Mouse (Mus musculus) hindbrain, embryonic 11.5 days (tissue): ENCODE measurements around the gene Foxd2. TPM values are rescaled to one million over a fixed set of nuclear protein-coding genes. Genes with fewer than 3 reads are reported as not detected.

Experiments used
- ATAC-seq: fragments of 200-750 bp; cut with Nextera tagmentation; 2 replicates; pipeline ENCODE4 v1.8.0; 2017; ENCODE audit warnings: mild to moderate bottlenecking, moderate TSS enrichment, moderate library complexity; ENCODE audit not compliant: low FRiP score
- DNase-seq: peaks from one replicate; pipeline ENCODE4 v3.0.0-alpha.2; 2015; ENCODE audit warnings: low spot score
- H3K27ac ChIP-seq: fragments of 300-500 bp; sonication (generic); 2 replicates; pipeline ENCODE4 v1.5.1; 2014; ENCODE audit warnings: mild to moderate bottlenecking, low read depth, low read length
- H3K27me3 ChIP-seq: fragments of 300-500 bp; sonication (generic); 2 replicates; pipeline ENCODE4 v1.6.1; 2014; ENCODE audit warnings: mild to moderate bottlenecking, low read length, moderate library complexity, mixed read lengths; ENCODE audit not compliant: control insufficient read depth, insufficient read depth
- H3K36me3 ChIP-seq: fragments of 300-500 bp; sonication (generic); 2 replicates; pipeline ENCODE4 v1.6.1; 2014; ENCODE audit warnings: mild to moderate bottlenecking, low read length, moderate library complexity, mixed read lengths; ENCODE audit not compliant: control insufficient read depth, insufficient read depth
- H3K4me1 ChIP-seq: fragments of 300-500 bp; sonication (generic); replicated peaks from 2 replicates; pipeline ENCODE4 v1.6.1; 2014; ENCODE audit warnings: low read length, mixed read lengths; ENCODE audit not compliant: control insufficient read depth, insufficient read depth
- H3K4me2 ChIP-seq: fragments of 300-500 bp; sonication (generic); replicated peaks from 2 replicates; pipeline ENCODE4 v1.6.1; 2014; ENCODE audit warnings: mild to moderate bottlenecking, low read depth, low read length
- H3K4me3 ChIP-seq: fragments of 300-500 bp; sonication (generic); 2 replicates; pipeline ENCODE4 v1.5.1; 2014; ENCODE audit warnings: low read depth, low read length
- H3K9ac ChIP-seq: fragments of 300-500 bp; sonication (generic); 2 replicates; pipeline ENCODE4 v1.6.1; 2014; ENCODE audit warnings: low read depth, low read length
- H3K9me3 ChIP-seq: fragments of 300-500 bp; sonication (generic); 2 replicates; pipeline ENCODE4 v1.6.1; 2016; ENCODE audit warnings: low read length; ENCODE audit not compliant: control insufficient read depth
- WGBS: fragments of 180-500 bp; shearing (Covaris S2); extraction: QIAGEN DNeasy Blood & Tissue Kit; methylation state at CpG from one replicate; pipeline ENCODE4 v1.1.7; 2014; 5-methylcytosine and 5-hydroxymethylcytosine counted together
- polyA plus RNA-seq: library from polyadenylated mRNA; unstranded; fragments of >200 nt; fragmentation: Nextera tagmentation; extraction: Ambion mirVana; gene quantifications from 2 replicates; pipeline ENCODE4 v1.2.1, GENCODE M21; 2014

The Foxd2 gene
- polyA plus RNA-seq, 1 experiment from 2014 or later: 0.93 TPM

DNA sequence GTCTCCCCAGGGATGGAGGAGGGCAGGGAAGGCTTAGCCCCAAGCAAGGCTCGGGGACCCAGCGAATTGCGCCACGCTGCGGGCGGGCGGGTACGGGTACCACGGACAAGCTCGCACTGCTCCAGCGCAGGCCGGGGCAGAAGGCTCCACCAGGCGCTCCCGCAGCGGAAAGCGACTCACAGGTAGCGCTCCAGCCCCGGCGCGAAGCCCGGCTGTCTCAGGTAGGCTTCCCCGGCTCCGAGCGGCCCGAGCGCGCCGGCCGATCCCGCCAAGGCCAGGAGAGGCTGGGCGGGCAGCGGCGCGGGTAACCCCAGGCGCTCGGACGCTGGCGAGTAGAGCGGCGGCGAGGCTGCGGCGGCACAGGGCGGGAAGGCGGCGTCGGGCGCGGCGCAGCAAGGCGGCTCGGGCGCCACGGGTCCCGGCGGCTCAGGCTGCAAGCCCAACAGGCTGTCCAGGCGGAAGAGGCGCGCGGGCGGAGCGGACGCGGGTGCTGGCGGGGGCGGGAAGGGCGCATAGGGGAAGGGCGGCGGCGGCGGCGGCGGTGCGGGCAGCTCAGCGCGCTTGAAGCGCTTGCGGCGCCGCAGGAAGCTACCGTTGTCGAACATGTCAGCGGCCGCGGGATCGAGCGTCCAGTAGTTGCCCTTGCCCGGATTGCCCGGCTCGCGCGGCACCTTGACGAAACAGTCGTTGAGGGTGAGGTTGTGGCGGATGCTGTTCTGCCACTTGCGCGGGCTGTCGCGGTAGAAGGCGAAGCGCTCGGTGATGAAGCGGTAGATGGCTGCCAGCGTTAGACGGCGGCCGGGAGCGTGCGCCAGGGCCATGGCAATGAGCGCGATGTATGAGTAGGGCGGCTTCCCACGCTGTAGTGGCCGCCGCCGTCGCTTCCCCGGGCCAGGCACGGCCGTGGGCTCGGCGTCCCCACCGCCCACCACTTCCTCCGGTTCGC lies 16.6 kb upstream of the Foxd2 start:
- H3K27me3 ChIP-seq: peaks cover 67% of the 10 kb centered on the region
- peak overlapping the region; percentile 35 for H3K4me3 ChIP-seq
- 0 out of 2 replicates have a peak, but pooled peaks cover 2% of the 10 kb centered on the region for H3K4me1 ChIP-seq
- no peak overlapping the region for H3K27ac ChIP-seq
- H3K9me3 ChIP-seq: no peaks in the 10 kb centered on the region
- ATAC-seq (peak; percentile 53), DNase-seq (peak; percentile 63)
- H3K36me3 ChIP-seq: no peaks in the 10 kb centered on the region
- H3K4me2 ChIP-seq: peak overlapping the region; percentile 59
- under 1% methylated on average over 99 of the region's 125 CpGs for WGBS
- no peak overlapping the region for H3K9ac ChIP-seq

DNA sequence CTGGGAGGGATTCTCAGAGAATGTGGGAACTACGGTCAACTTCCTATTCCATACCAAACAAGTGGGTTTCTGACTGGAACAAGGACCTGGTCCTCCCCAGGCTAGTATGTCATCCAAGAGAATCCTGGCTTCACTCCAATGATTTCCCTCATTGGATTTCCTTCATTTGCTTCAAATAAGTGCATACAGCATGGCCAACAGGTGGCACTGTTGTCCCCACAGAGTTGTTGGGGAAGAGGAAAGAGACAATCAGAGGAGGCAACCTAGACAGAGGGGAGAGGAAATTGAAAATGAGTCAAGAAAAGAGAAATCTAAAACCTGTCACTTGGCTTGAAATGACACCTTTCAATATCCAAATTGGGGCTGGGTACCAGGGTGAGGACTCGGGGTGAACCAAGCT lies 8.4 kb upstream of the Foxd2 start:
- Histone ChIP-seq H3K4me1 (no peaks in the 10 kb centered on the region; the same call in 1 of the 2 replicates), H3K27me3 (peaks cover 57% of the 10 kb centered on the region), H3K9me3 (no peaks in the 10 kb centered on the region), H3K4me2 (no peak overlapping the region), H3K4me3 (no peak overlapping the region), H3K36me3 (no peaks in the 10 kb centered on the region), H3K27ac (no peak overlapping the region), H3K9ac (no peak overlapping the region)
- DNase-seq (peak; percentile 64), ATAC-seq (no peak)
- WGBS: 51% methylated on average over 2 of the region's 2 CpGs

DNA sequence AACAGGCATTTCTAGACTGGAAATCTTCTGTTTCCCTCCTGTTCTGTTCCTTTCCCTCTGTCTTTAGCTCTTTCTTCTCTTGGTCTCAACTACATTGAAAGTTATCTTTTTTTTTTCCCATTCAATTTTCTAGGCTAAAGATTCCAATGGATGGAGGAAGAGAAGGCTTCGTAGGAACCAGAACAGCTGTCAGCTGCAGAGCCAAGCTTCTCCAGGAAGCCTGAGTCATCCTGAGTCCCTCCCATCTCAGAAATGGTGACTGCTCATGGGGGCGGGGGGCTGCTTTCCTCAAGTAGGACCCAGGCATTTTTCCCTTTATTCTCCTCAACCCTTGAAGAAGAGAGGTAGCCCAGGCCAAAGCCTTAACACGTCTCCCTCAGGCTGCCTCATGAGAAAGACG lies 7.4 kb upstream of the Foxd2 start:
- Histone ChIP-seq H3K27ac (no peak overlapping the region), H3K27me3 (peaks cover 60% of the 10 kb centered on the region), H3K9me3 (no peaks in the 10 kb centered on the region), H3K4me1 (no peaks in the 10 kb centered on the region; the same call in 1 of the 2 replicates), H3K4me2 (no peak overlapping the region), H3K9ac (no peak overlapping the region), H3K36me3 (no peaks in the 10 kb centered on the region), H3K4me3 (no peak overlapping the region)
- WGBS: 42% methylated on average over 4 of the region's 4 CpGs
- ATAC-seq (no peak), DNase-seq (no peak)

DNA sequence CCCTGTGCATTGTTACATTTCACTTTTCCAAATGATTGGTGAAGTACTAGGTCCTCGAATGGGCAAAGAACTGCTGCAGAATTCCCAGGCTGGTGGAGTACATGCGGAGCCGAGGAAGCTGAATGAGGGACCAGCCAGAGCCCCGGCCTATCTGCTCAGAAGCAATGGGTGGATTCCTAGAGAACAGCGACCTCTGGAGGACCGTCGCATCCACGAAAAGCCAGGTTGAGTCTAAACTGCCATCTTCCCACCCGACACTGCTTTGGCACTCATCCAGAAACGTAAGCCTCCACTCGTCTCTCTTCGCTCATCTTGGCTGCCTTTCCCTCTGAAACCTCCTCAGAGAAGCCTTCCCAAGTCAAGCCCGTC lies 4.9 kb upstream of the Foxd2 start:
- Histone ChIP-seq H3K4me1 (peaks cover 2% of the 10 kb centered on the region), H3K27ac (no peak overlapping the region), H3K36me3 (no peaks in the 10 kb centered on the region), H3K9me3 (no peaks in the 10 kb centered on the region), H3K27me3 (peaks cover 83% of the 10 kb centered on the region), H3K9ac (no peak overlapping the region), H3K4me3 (no peak overlapping the region), H3K4me2 (no peak overlapping the region)
- peak; percentile 86 for DNase-seq
- peak; percentile 31 for ATAC-seq
- 5% methylated on average over 13 of the region's 13 CpGs for WGBS

DNA sequence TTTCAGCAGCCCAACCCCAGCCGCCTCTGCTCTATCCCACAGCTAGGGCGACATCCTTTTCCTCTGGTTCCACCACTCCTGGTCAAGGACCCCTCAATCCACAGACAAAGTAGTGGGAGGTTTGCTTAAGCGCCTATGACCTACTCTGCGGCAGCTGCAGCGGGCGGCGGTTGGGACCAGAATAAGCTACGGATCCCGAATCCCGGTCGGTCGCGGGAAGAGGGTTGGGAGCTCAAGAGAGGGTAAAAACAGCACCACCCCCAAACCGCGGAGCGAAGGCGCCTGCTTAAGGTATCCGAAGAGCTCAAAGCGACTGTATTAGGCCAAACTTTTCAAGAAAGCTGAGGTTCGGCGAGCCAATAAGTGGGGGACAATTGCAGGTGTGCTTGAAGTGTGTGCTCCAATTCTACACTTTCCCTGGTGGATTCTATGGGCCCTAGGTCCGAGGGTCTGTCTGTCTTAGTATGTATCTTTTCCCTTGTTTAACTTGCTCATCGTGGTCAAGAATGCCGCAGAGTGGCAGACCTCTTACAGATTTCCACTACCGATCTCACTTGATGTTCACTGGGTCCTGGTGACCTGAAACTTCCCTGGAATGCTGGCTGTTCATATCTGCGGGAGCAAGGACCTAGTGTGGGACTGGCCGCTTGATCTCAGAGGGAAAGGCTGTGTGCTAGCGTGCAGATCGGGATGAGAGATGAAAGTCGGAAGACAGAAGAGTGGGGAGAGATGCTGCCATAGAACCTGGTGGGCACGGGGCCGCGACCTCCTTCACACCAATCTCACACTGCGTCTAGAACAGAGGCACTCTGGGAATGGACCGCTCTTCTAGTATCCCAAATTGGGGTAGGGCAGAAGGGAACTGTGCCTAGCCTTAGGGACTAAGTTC lies 4.3 kb upstream of the Foxd2 start:
- ATAC-seq (no peak), DNase-seq (peak; percentile 59)
- WGBS: 3% methylated on average over 35 of the region's 35 CpGs
- no peaks in the 10 kb centered on the region for H3K9me3 ChIP-seq
- H3K4me2 ChIP-seq: no peak overlapping the region
- peaks cover 88% of the 10 kb centered on the region for H3K27me3 ChIP-seq
- H3K4me1 ChIP-seq: peaks cover 5% of the 10 kb centered on the region
- no peak overlapping the region for H3K4me3 ChIP-seq
- no peaks in the 10 kb centered on the region for H3K36me3 ChIP-seq
- no peak overlapping the region for H3K27ac ChIP-seq
- no peak overlapping the region for H3K9ac ChIP-seq

DNA sequence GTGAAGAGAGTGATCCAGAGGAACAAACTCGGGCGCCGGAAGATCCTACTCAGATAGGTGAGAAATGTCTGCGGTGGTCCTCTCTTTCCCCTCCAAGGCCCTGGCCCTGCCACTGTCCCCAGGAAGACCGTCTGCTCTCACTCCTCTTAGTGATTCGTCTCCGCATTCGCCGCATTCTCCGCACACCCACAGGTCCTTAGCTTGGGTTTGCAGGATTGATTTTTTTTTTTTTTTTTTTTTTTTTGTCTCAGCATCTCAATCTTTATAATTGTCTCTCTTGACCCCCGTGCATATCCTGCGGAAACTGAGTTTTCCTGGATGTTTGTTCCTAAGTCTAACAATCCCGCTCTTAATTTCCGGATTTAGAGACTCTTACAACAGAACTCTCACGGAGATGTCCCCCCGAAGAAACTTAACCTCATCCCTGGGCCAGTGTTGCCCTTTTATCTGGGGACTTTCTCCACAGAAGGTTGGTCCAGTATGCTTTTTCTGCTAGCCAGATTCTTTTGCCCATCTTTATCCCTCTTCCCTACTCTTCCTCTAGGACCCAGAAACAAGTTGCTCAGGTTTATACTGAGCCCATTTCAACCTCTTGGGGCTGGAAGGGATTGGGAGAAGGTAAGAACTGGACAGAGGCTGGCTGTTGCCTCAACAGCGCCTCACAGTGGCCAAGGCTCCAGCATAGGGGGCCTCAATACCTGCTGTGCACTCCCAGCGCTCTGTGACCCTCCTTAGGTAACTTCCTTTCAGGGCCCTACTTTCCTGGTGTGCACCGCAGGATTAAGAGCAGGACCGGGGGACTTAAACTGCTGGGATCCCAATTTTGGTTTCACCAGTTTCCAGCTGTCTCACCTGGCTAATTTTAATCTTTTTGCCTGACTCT lies 1.2 kb upstream of the Foxd2 start:
- H3K27ac ChIP-seq: no peak overlapping the region
- no peaks in the 10 kb centered on the region for H3K36me3 ChIP-seq
- peak; percentile 76 for DNase-seq
- H3K9ac ChIP-seq: no peak overlapping the region
- WGBS: 1% methylated on average over 20 of the region's 20 CpGs
- ATAC-seq: no peak
- no peaks in the 10 kb centered on the region for H3K9me3 ChIP-seq
- peaks cover 5% of the 10 kb centered on the region for H3K4me1 ChIP-seq
- peak overlapping the region; percentile 74 for H3K4me2 ChIP-seq
- peaks cover 92% of the 10 kb centered on the region for H3K27me3 ChIP-seq
- H3K4me3 ChIP-seq: peak overlapping the region; percentile 42

DNA sequence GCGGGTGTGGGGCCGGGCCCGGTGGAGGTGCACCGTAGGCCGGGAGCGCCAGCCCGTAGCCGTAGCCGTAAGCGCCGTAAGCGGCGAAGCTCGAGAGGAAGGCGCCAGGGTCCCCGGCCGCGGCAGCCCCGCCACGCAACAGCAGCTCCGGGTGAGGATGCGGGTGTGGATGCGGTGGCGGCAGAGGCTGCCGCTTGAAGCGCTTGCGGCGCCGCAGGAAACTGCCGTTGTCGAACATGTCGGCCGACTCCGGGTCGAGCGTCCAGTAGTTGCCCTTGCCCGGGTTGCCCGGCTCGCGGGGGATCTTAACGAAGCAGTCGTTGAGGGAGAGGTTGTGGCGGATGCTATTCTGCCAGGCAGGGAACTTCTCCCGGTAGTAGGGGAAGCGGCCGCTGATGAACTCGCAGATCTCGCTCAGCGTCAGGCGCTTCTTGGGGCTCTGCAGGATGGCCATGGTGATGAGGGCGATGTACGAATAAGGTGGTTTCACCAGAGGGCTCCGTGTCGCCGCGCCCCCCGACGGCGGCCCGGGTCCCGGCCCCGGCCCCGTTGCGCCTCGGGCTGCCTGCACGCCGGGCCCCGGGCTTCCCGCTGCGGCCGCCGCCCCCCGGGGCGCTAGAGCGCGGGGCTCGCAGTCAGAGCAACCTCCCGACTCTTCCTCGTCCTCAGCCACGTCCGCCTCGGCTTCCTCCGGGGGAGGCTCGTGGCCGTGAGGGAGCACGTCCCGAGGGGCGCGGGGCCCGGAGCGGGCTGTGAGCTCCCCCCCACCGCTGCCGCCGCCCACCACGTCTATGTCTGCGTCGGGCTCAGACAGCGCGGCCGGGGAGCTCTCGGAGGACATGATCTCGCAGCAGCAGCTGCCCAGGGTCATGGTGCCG lies 483 bp downstream of the Foxd2 start:
- Histone ChIP-seq H3K36me3 (no peaks in the 10 kb centered on the region), H3K27ac (no peak overlapping the region), H3K27me3 (peaks cover 92% of the 10 kb centered on the region), H3K4me1 (peaks cover 5% of the 10 kb centered on the region), H3K4me3 (peak overlapping the region; percentile 42), H3K4me2 (peak overlapping the region; percentile 74), H3K9ac (peak overlapping the region; percentile 23), H3K9me3 (no peaks in the 10 kb centered on the region)
- WGBS: 1% methylated on average over 89 of the region's 103 CpGs
- ATAC-seq (peak; percentile 43), DNase-seq (peak; percentile 72)
